Mouse (Mus musculus): ENCODE measurements around the gene Ccer2. TPM values are rescaled to one million over a fixed set of nuclear protein-coding genes. Genes with fewer than 3 reads are reported as not detected.

Gene Ccer2
- polyA plus RNA-seq, 1 experiment: not detected

- WGBS: 68% methylated on average over 3 of the region's 3 CpGs
- TF ChIP-seq CTCF (IDR thresholded peaks at IDR 0.05; ENCODE audit: insufficient read depth, low read length) (no peak), POLR2A (IDR thresholded peaks at IDR 0.05; ENCODE audit: borderline replicate concordance, extremely low read depth, low read depth, low read length) (no peak)
- H3K4me3 ChIP-seq (replicated peaks; ENCODE audit: extremely low read depth, low read depth, low read length): no peak overlapping the region
- no peak for DNase-seq
- H3K4me1 ChIP-seq (ENCODE audit: control insufficient read depth, insufficient read depth, low read length): no peaks in the 10 kb centered on the region
Measured at GRCm38 (mm10) chr7:28720753-28721537, 35.0 kb upstream of the Ccer2 start.

- 0 out of 2 replicates have a peak, but pooled peaks have one; percentile 5 for TF ChIP-seq CTCF (IDR thresholded peaks at IDR 0.05; ENCODE audit: insufficient read depth, low read length)
- no peak for TF ChIP-seq POLR2A (IDR thresholded peaks at IDR 0.05; ENCODE audit: borderline replicate concordance, extremely low read depth, low read depth, low read length)
Measured at GRCm38 (mm10) chr7:28722079-28722478, 33.9 kb upstream of the Ccer2 start.

GRCm38 (mm10) chr7:28724613-28725012 is 31.4 kb upstream of the Ccer2 start:
- TF ChIP-seq CTCF (IDR thresholded peaks at IDR 0.05; ENCODE audit: insufficient read depth, low read length) (no peak), POLR2A (IDR thresholded peaks at IDR 0.05; ENCODE audit: borderline replicate concordance, extremely low read depth, low read depth, low read length) (no peak)
- Histone ChIP-seq H3K4me1 (ENCODE audit: control insufficient read depth, insufficient read depth, low read length) (no peaks in the 10 kb centered on the region), H3K4me3 (replicated peaks; ENCODE audit: extremely low read depth, low read depth, low read length) (no peak overlapping the region)
- DNase-seq: no peak
- WGBS: 95% methylated on average over 2 of the region's 2 CpGs

More at GRCm38 (mm10) chr7:28722079-28722478, 33.9 kb upstream of the Ccer2 start:
- DNase-seq: no peak
- no peaks in the 10 kb centered on the region for H3K4me1 ChIP-seq (ENCODE audit: control insufficient read depth, insufficient read depth, low read length)
- 96% methylated on average over 7 of the region's 7 CpGs for WGBS
- no peak overlapping the region for H3K4me3 ChIP-seq (replicated peaks; ENCODE audit: extremely low read depth, low read depth, low read length)

GRCm38 (mm10) chr7:28726600-28726999 is 29.4 kb upstream of the Ccer2 start:
- DNase-seq: peak; percentile 72
- TF ChIP-seq CTCF (IDR thresholded peaks at IDR 0.05; ENCODE audit: insufficient read depth, low read length): peak; percentile 65
- TF ChIP-seq POLR2A (IDR thresholded peaks at IDR 0.05; ENCODE audit: borderline replicate concordance, extremely low read depth, low read depth, low read length): no peak
- WGBS: 9% methylated on average over 14 of the region's 14 CpGs

GRCm38 (mm10) chr7:28727649-28728340 is 28.2 kb upstream of the Ccer2 start:
- Histone ChIP-seq H3K4me1 (ENCODE audit: control insufficient read depth, insufficient read depth, low read length) (no peaks in the 10 kb centered on the region), H3K4me3 (replicated peaks; ENCODE audit: extremely low read depth, low read depth, low read length) (no peak overlapping the region)
- DNase-seq: no peak
- 65% methylated on average over 10 of the region's 10 CpGs for WGBS
- TF ChIP-seq POLR2A (IDR thresholded peaks at IDR 0.05; ENCODE audit: borderline replicate concordance, extremely low read depth, low read depth, low read length) (no peak), CTCF (IDR thresholded peaks at IDR 0.05; ENCODE audit: insufficient read depth, low read length) (no peak)

More at GRCm38 (mm10) chr7:28726600-28726999, 29.4 kb upstream of the Ccer2 start:
- no peaks in the 10 kb centered on the region for H3K4me1 ChIP-seq (ENCODE audit: control insufficient read depth, insufficient read depth, low read length)
- no peak overlapping the region for H3K4me3 ChIP-seq (replicated peaks; ENCODE audit: extremely low read depth, low read depth, low read length)

- WGBS: 16% methylated on average over 58 of the region's 58 CpGs
- DNase-seq: peak; percentile 87
- TF ChIP-seq CTCF (IDR thresholded peaks at IDR 0.05; ENCODE audit: insufficient read depth, low read length) (no peak), POLR2A (IDR thresholded peaks at IDR 0.05; ENCODE audit: borderline replicate concordance, extremely low read depth, low read depth, low read length) (no peak)
- Histone ChIP-seq H3K4me1 (ENCODE audit: control insufficient read depth, insufficient read depth, low read length) (0 out of 2 replicates have a peak, but pooled peaks cover 2% of the 10 kb centered on the region), H3K4me3 (replicated peaks; ENCODE audit: extremely low read depth, low read depth, low read length) (peak overlapping the region; percentile 59)
Measured at GRCm38 (mm10) chr7:28732341-28733142, 23.4 kb upstream of the Ccer2 start.

GRCm38 (mm10) chr7:28733211-28733610 is 22.8 kb upstream of the Ccer2 start:
- no peak for DNase-seq
- Histone ChIP-seq H3K4me1 (ENCODE audit: control insufficient read depth, insufficient read depth, low read length) (0 out of 2 replicates have a peak, but pooled peaks cover 2% of the 10 kb centered on the region), H3K4me3 (replicated peaks; ENCODE audit: extremely low read depth, low read depth, low read length) (peak overlapping the region; percentile 59)
- TF ChIP-seq CTCF (IDR thresholded peaks at IDR 0.05; ENCODE audit: insufficient read depth, low read length) (no peak), POLR2A (IDR thresholded peaks at IDR 0.05; ENCODE audit: borderline replicate concordance, extremely low read depth, low read depth, low read length) (no peak)
- WGBS: 39% methylated on average over 11 of the region's 11 CpGs

- Histone ChIP-seq H3K4me1 (ENCODE audit: control insufficient read depth, insufficient read depth, low read length) (0 out of 2 replicates have a peak, but pooled peaks cover 2% of the 10 kb centered on the region), H3K4me3 (replicated peaks; ENCODE audit: extremely low read depth, low read depth, low read length) (no peak overlapping the region)
- no peak for TF ChIP-seq POLR2A (IDR thresholded peaks at IDR 0.05; ENCODE audit: borderline replicate concordance, extremely low read depth, low read depth, low read length)
- TF ChIP-seq CTCF (IDR thresholded peaks at IDR 0.05; ENCODE audit: insufficient read depth, low read length): no peak
- WGBS: 79% methylated on average over 6 of the region's 6 CpGs
- DNase-seq: peak; percentile 44
Measured at GRCm38 (mm10) chr7:28735701-28736100, 20.3 kb upstream of the Ccer2 start.

- no peak for TF ChIP-seq CTCF (IDR thresholded peaks at IDR 0.05; ENCODE audit: insufficient read depth, low read length)
- TF ChIP-seq POLR2A (IDR thresholded peaks at IDR 0.05; ENCODE audit: borderline replicate concordance, extremely low read depth, low read depth, low read length): no peak
- H3K4me1 ChIP-seq (ENCODE audit: control insufficient read depth, insufficient read depth, low read length): peaks cover 5% of the 10 kb centered on the region
- DNase-seq: no peak
- no peak overlapping the region for H3K4me3 ChIP-seq (replicated peaks; ENCODE audit: extremely low read depth, low read depth, low read length)
- 91% methylated on average over 21 of the region's 21 CpGs for WGBS
Measured at GRCm38 (mm10) chr7:28739829-28740228, 16.1 kb upstream of the Ccer2 start.

All from lung, adult 2 months (tissue).